ENCODE assay signal across 13 mouse cellular contexts in the genomic region with DNA sequence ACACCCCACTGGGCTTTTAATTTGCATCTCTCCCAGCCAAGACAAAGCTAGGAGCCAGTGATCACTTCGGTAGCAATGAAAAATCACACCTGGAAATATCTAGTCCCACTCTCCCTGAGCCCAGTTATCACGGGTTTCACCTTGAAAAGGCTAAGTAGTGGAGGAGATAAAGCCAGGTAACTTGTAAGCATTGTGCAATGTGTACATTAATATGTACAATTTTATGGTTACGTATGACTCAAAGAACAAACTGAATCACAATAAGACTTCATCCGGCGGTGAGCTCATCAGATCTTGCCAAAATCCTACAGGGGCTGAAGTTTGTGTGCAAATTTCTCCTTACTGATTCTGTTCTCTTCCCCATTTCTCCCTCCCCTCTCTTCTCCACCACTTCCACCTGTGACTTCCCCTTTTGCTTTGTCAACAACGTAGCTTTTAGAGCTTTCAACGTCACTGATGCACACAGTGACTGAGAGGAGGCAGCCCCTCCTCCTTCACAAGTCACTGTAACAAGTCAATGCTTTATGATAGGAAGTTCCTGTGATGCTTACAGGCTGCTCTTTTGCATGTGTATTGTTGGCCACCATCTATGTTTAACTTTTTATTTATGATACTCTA. TPM values are rescaled to one million over a fixed set of nuclear protein-coding genes. Genes with fewer than 3 reads are reported as not detected.
A peak's percentile ranks its signal among the peaks of the same experiment; 100 is the strongest.
DNase-seq lines count a peak whose midpoint lies in the region; ATAC-seq and TF ChIP-seq lines count a peak whose summit lies in the region.
"Had no signal": no experiment of that assay in that cellular context is flagged by ENCODE, and none has a peak within 500 bp of the region (broad histone marks: within the 10 kb centered on the region; RNA-seq: fewer than 3 reads in every experiment).

No protein-coding gene starts in this region.

- no peak for TF ChIP-seq POLR2A in cerebellum, adult 2 months (IDR thresholded peaks at IDR 0.05; ENCODE audit: borderline replicate concordance, insufficient read depth, low read length)

- ATAC-seq in liver, postnatal 0 days: peak; percentile 10; the same call in 1 of the 2 replicates
- no peak for ATAC-seq in liver, embryonic 11.5 days (replicated peaks; ENCODE audit: low FRiP score)
- ATAC-seq in monocyte, adult 5-6 weeks (replicated peaks; ENCODE audit: insufficient number of reproducible peaks, low FRiP score, low TSS enrichment, poor library complexity, severe bottlenecking): peak; percentile 87
- no peak for ATAC-seq in erythroid progenitor cell, adult 5-6 weeks (replicated peaks; ENCODE audit: low FRiP score, poor library complexity, severe bottlenecking)
- ATAC-seq: midbrain, embryonic 13.5 days had no signal

- no peak for DNase-seq in liver, postnatal 0 days
- no peak for DNase-seq in liver, embryonic 11.5 days (ENCODE audit: low spot score)
- peak; percentile 82 for DNase-seq in A20 (ENCODE audit: low read depth, low spot score)
- peak; percentile 77 for DNase-seq in MEL-GATA-1-ER (ENCODE audit: extremely low read depth, low read depth)
- DNase-seq in ovary, postnatal 14 days (ENCODE audit: low spot score): no peak
- no peak for DNase-seq in cerebellum, adult 2 months
- DNase-seq: adrenal gland, postnatal 25 days; heart, postnatal 10 days; kidney, postnatal 10 days had no signal

- no peaks in the 10 kb centered on the region for H3K27me3 ChIP-seq in liver, postnatal 0 days (ENCODE audit: insufficient read depth, low read length)
- H3K27me3 ChIP-seq in liver, embryonic 11.5 days (replicated peaks; ENCODE audit: control insufficient read depth, insufficient read depth, low read length): peaks cover 4% of the 10 kb centered on the region; the same call in 1 of the 2 replicates
- H3K27me3 ChIP-seq in cerebellum, adult 2 months (ENCODE audit: control insufficient read depth, insufficient read depth, low read length): no peaks in the 10 kb centered on the region; the same call in 1 of the 2 replicates

- H3K9ac ChIP-seq in liver, postnatal 0 days (replicated peaks): no peak overlapping the region
- no peak overlapping the region for H3K9ac ChIP-seq in liver, embryonic 11.5 days (ENCODE audit: low read depth, low read length)
- H3K9ac ChIP-seq: limb, embryonic 12.5 days; midbrain, embryonic 13.5 days had no signal

- TF ChIP-seq EP300 in liver, postnatal 0 days (IDR thresholded peaks at IDR 0.05; ENCODE audit: low read depth): no peak

- H3K9me3 ChIP-seq in liver, postnatal 0 days (ENCODE audit: low read length): no peaks in the 10 kb centered on the region
- no peaks in the 10 kb centered on the region for H3K9me3 ChIP-seq in liver, embryonic 11.5 days (ENCODE audit: control insufficient read depth, low read length)
- H3K9me3 ChIP-seq: limb, embryonic 12.5 days; midbrain, embryonic 13.5 days had no signal

- peaks cover 2% of the 10 kb centered on the region; the same call in 1 of the 2 replicates for H3K4me1 ChIP-seq in liver, postnatal 0 days (ENCODE audit: insufficient read depth)
- no peaks in the 10 kb centered on the region; the same call in 1 of the 2 replicates for H3K4me1 ChIP-seq in liver, embryonic 11.5 days (replicated peaks; ENCODE audit: control insufficient read depth, insufficient read depth, low read length)
- H3K4me1 ChIP-seq in cerebellum, adult 2 months (ENCODE audit: control insufficient read depth, insufficient read depth, low read length): no peaks in the 10 kb centered on the region

- no peaks in the 10 kb centered on the region for H3K36me3 ChIP-seq in liver, postnatal 0 days (replicated peaks; ENCODE audit: insufficient read depth, low read length)
- no peaks in the 10 kb centered on the region for H3K36me3 ChIP-seq in liver, embryonic 11.5 days (ENCODE audit: control insufficient read depth, insufficient read depth, low read length)
- H3K36me3 ChIP-seq: limb, embryonic 12.5 days; midbrain, embryonic 13.5 days had no signal

- 50% methylated on average over 7 of the region's 7 CpGs for WGBS in liver, postnatal 0 days (ENCODE audit: insufficient replicate concordance)
- WGBS in liver, embryonic 11.5 days: 55% methylated on average over 7 of the region's 7 CpGs
- WGBS in cerebellum, adult 2 months: 82% methylated on average over 7 of the region's 7 CpGs

- no peak for TF ChIP-seq CTCF in liver, postnatal 0 days (IDR thresholded peaks at IDR 0.05; ENCODE audit: low read depth)
- no peak for TF ChIP-seq CTCF in cerebellum, adult 2 months (IDR thresholded peaks at IDR 0.05; ENCODE audit: borderline replicate concordance, insufficient read depth, low read depth, low read length)

- H3K4me3 ChIP-seq in liver, postnatal 0 days (ENCODE audit: low read depth, low read length): no peak overlapping the region
- H3K4me3 ChIP-seq in liver, embryonic 11.5 days (ENCODE audit: low read depth, low read length): no peak overlapping the region
- no peak overlapping the region for H3K4me3 ChIP-seq in cerebellum, adult 2 months (replicated peaks; ENCODE audit: insufficient read depth, low read depth, low read length)
- H3K4me3 ChIP-seq: limb, embryonic 12.5 days; midbrain, embryonic 13.5 days had no signal

- no peak overlapping the region for H3K4me2 ChIP-seq in liver, postnatal 0 days (ENCODE audit: low read depth, low read length)
- no peak overlapping the region for H3K4me2 ChIP-seq in liver, embryonic 11.5 days
- H3K4me2 ChIP-seq: limb, embryonic 12.5 days; midbrain, embryonic 13.5 days had no signal

- H3K27ac ChIP-seq in liver, postnatal 0 days (ENCODE audit: low read depth): no peak overlapping the region
- no peak overlapping the region for H3K27ac ChIP-seq in liver, embryonic 11.5 days (ENCODE audit: low read depth, low read length)
- H3K27ac ChIP-seq in cerebellum, adult 2 months (ENCODE audit: insufficient read depth, low read length): no peak overlapping the region
- H3K27ac ChIP-seq: limb, embryonic 12.5 days; midbrain, embryonic 13.5 days had no signal

RNA-seq across cellular contexts. Expression of a gene that starts 2.1 kb away (rescaled TPM):
- 4.6 and 5.8 TPM in 2 replicates for polyA plus RNA-seq in liver, postnatal 0 days (2015; fragmentation: Nextera tagmentation; extraction: Ambion mirVana)
- 7.0 and 8.3 TPM in 2 replicates for polyA plus RNA-seq in liver, embryonic 11.5 days (2014; fragmentation: Nextera tagmentation; extraction: Ambion mirVana)
- 29.2 to 34.6 TPM (median 31.4 TPM) in 3 replicates for total RNA-seq in monocyte, adult 5-6 weeks (2017)
- total RNA-seq in erythroid progenitor cell, adult 5-6 weeks (2015; ENCODE audit: low replicate concordance): 1.4 and 2.9 TPM in 2 replicates
- total RNA-seq in erythroid progenitor cell, adult 5-6 weeks (2017; ENCODE audit: low replicate concordance): 1.2 and 2.3 TPM in 2 replicates
- 0.49 and 0.93 TPM in 2 replicates for polyA plus RNA-seq in cerebellum, adult 2 months (2012; rRNA removed)

Comparison
In these comparisons a context has a peak if more than half of its experiments do, and no peak if none do; other contexts are left out.
1. ATAC-seq: peak in liver, postnatal 0 days (single experiment) and monocyte, adult 5-6 weeks (single experiment); none in liver, embryonic 11.5 days (single experiment) and erythroid progenitor cell, adult 5-6 weeks (single experiment).
2. DNase-seq: peak in A20 (single experiment) and MEL-GATA-1-ER (single experiment); none in liver, postnatal 0 days (single experiment), liver, embryonic 11.5 days (single experiment), ovary, postnatal 14 days (single experiment) and cerebellum, adult 2 months (0 of 2).